Comparison of ENCODE assay signal across 15 mouse cellular contexts in genomic region chr3:88166056-88166455, GRCm38 (mm10). TPM values are rescaled to one million over a fixed set of nuclear protein-coding genes. Genes with fewer than 3 reads are reported as not detected.
A peak's percentile ranks its signal among the peaks of the same experiment; 100 is the strongest.
DNase-seq lines count a peak whose midpoint lies in the region; ATAC-seq and TF ChIP-seq lines count a peak whose summit lies in the region.
"Had no signal": no experiment of that assay in that cellular context is flagged by ENCODE, and none has a peak within 500 bp of the region (broad histone marks: within the 10 kb centered on the region; RNA-seq: fewer than 3 reads in every experiment).

No protein-coding gene starts in this region.

- H3K27ac ChIP-seq in left cerebral cortex, adult 2 months = peak overlapping the region; percentile 19; the same call in 1 of the 2 replicates
- peak overlapping the region; percentile 51; the same call in 1 of the 2 replicates for H3K27ac ChIP-seq in liver, postnatal 0 days (ENCODE audit: low read depth)
- H3K27ac ChIP-seq: embryonic facial prominence, embryonic 10.5 days; forebrain, embryonic 10.5 days; liver, embryonic 13.5 days had no signal

- peak; percentile 62 for DNase-seq in cerebellum, adult 9-11 months
- DNase-seq in cerebellum, adult 9-10 months = no peak
- DNase-seq in left cerebral cortex, adult 2 months (ENCODE audit: extremely low spot score in 1 of 2, low spot score in 2 of 2) = no peak
- DNase-seq in left cerebral cortex, postnatal 36 days (ENCODE audit: low spot score in 2 of 2) = no peak
- DNase-seq in heart, adult 9 months (ENCODE audit: low spot score in 2 of 2) = peak; percentile 59 to 72
- peak; percentile 38 for DNase-seq in liver, postnatal 0 days
- no peak for DNase-seq in thymus, postnatal 0 days (ENCODE audit: low spot score)
- DNase-seq in left cerebral cortex, postnatal 4 days = no peak
- DNase-seq: gastrocnemius, postnatal 36 days; layer of hippocampus, postnatal 36 days; liver, embryonic 13.5 days had no signal

- no peak overlapping the region for H3K9ac ChIP-seq in liver, postnatal 0 days (replicated peaks)
- H3K9ac ChIP-seq: liver, embryonic 13.5 days had no signal

- TF ChIP-seq CTCF in left cerebral cortex, adult 2 months (IDR thresholded peaks at IDR 0.05) = no peak
- no peak for TF ChIP-seq CTCF in liver, postnatal 0 days (IDR thresholded peaks at IDR 0.05; ENCODE audit: low read depth)

- 0 out of 2 replicates have a peak, but pooled peaks cover 5% of the 10 kb centered on the region for H3K4me1 ChIP-seq in liver, postnatal 0 days (ENCODE audit: insufficient read depth)
- H3K4me1 ChIP-seq: liver, embryonic 13.5 days had no signal

- WGBS in liver, postnatal 0 days (ENCODE audit: insufficient replicate concordance) = 73% methylated on average over 5 of the region's 5 CpGs

- TF ChIP-seq EP300 in liver, postnatal 0 days (IDR thresholded peaks at IDR 0.05; ENCODE audit: low read depth) = no peak

- no peak overlapping the region for H3K4me2 ChIP-seq in liver, postnatal 0 days (ENCODE audit: low read depth, low read length)
- H3K4me2 ChIP-seq: liver, embryonic 13.5 days had no signal

- no peaks in the 10 kb centered on the region for H3K27me3 ChIP-seq in liver, postnatal 0 days (ENCODE audit: insufficient read depth, low read length)
- H3K27me3 ChIP-seq: liver, embryonic 13.5 days; megakaryocyte, embryonic 14.5 days had no signal

- H3K36me3 ChIP-seq in liver, postnatal 0 days (replicated peaks; ENCODE audit: insufficient read depth, low read length) = peaks cover 86% of the 10 kb centered on the region

- no peaks in the 10 kb centered on the region for H3K9me3 ChIP-seq in liver, postnatal 0 days (ENCODE audit: low read length)
- H3K9me3 ChIP-seq: embryonic facial prominence, embryonic 10.5 days; forebrain, embryonic 10.5 days; liver, embryonic 13.5 days; megakaryocyte, embryonic 14.5 days had no signal

- no peak overlapping the region for H3K4me3 ChIP-seq in left cerebral cortex, adult 2 months
- H3K4me3 ChIP-seq in liver, postnatal 0 days (ENCODE audit: low read depth, low read length) = no peak overlapping the region
- H3K4me3 ChIP-seq: embryonic facial prominence, embryonic 10.5 days; forebrain, embryonic 10.5 days; liver, embryonic 13.5 days; megakaryocyte, embryonic 14.5 days had no signal

- intact Hi-C loops in left cerebral cortex, adult 2 months (cut with DNase I) = no loop called here
- intact Hi-C loops in left cerebral cortex, postnatal 36 days (cut with DNase I) = no loop called here
- intact Hi-C loops in left cerebral cortex, postnatal 4 days (cut with DNase I) = no loop called here

- peak; percentile 33; the same call in 1 of the 2 replicates for ATAC-seq in liver, postnatal 0 days
- ATAC-seq: inflammation-experienced regulatory T-cells, adult 6 months had no signal

RNA-seq across cellular contexts. Expression of gene Mef2d, which starts 23.9 kb away (rescaled TPM):
- total RNA-seq in left cerebral cortex, adult 2 months (2021) = 100 to 1,000 TPM; 223 to 225 TPM
- 100 to 1,000 TPM; 203 to 231 TPM for total RNA-seq in left cerebral cortex, postnatal 36 days (2021)
- polyA plus RNA-seq in liver, postnatal 0 days (2015; fragmentation: Nextera tagmentation; extraction: Ambion mirVana) = 5.7 and 6.4 TPM in 2 replicates
- 32.0 and 32.2 TPM in 2 replicates for polyA plus RNA-seq in thymus, postnatal 0 days (2015; fragmentation: Nextera tagmentation; extraction: Ambion mirVana)
- total RNA-seq in left cerebral cortex, postnatal 4 days (2021) = 100 to 1,000 TPM; 113 to 121 TPM

Comparison
In these comparisons a context has a peak if more than half of its experiments do, and no peak if none do; other contexts are left out.
1. DNase-seq: peak in cerebellum, adult 9-11 months (single experiment), heart, adult 9 months (2 of 2) and liver, postnatal 0 days (single experiment); none in cerebellum, adult 9-10 months (single experiment), left cerebral cortex, adult 2 months (0 of 2), left cerebral cortex, postnatal 36 days (0 of 2), thymus, postnatal 0 days (single experiment) and left cerebral cortex, postnatal 4 days (single experiment).